Mouse (Mus musculus): ENCODE results near the gene Lpp. TPM values are rescaled to one million over a fixed set of nuclear protein-coding genes. Genes with fewer than 3 reads are reported as not detected.

Gene Lpp
- polyA plus RNA-seq, 1 experiment from 2014 or later, result 79.2 TPM

GRCm38 (mm10) chr16:24482648-24483047 lies 89.3 kb downstream of the Lpp start:
- peaks cover 16% of the 10 kb centered on the region for H3K4me1 ChIP-seq (replicated peaks; ENCODE audit: control insufficient read depth, insufficient read depth, low read length)
- no peak overlapping the region for H3K9ac ChIP-seq (ENCODE audit: low read length)
- WGBS, result 83% methylated on average over 6 of the region's 6 CpGs
- H3K27me3 ChIP-seq (replicated peaks; ENCODE audit: control insufficient read depth, insufficient read depth, low read length), result no peaks in the 10 kb centered on the region
- no peaks in the 10 kb centered on the region; the same call in 1 of the 2 replicates for H3K36me3 ChIP-seq (ENCODE audit: control insufficient read depth, insufficient read depth, low read length)
- no peak for DNase-seq (ENCODE audit: low spot score)
- ATAC-seq (replicated peaks; ENCODE audit: low FRiP score, low TSS enrichment, low read depth), result no peak
- no peak overlapping the region for H3K4me2 ChIP-seq (ENCODE audit: low read length)
- H3K9me3 ChIP-seq (ENCODE audit: control insufficient read depth, low read length), result 0 out of 2 replicates have a peak, but pooled peaks cover 2% of the 10 kb centered on the region
- no peak overlapping the region for H3K27ac ChIP-seq (ENCODE audit: low read depth)
- H3K4me3 ChIP-seq (ENCODE audit: low read depth, low read length), result no peak overlapping the region

- no peaks in the 10 kb centered on the region for H3K27me3 ChIP-seq (replicated peaks; ENCODE audit: control insufficient read depth, insufficient read depth, low read length)
- H3K4me1 ChIP-seq (replicated peaks; ENCODE audit: control insufficient read depth, insufficient read depth, low read length), result peaks cover 12% of the 10 kb centered on the region
- no peaks in the 10 kb centered on the region; the same call in 1 of the 2 replicates for H3K36me3 ChIP-seq (ENCODE audit: control insufficient read depth, insufficient read depth, low read length)
- no peak overlapping the region for H3K4me3 ChIP-seq (ENCODE audit: low read depth, low read length)
- WGBS, result 94% methylated on average over 13 of the region's 13 CpGs
- DNase-seq (ENCODE audit: low spot score), result no peak
- no peak for ATAC-seq (replicated peaks; ENCODE audit: low FRiP score, low TSS enrichment, low read depth)
- H3K9ac ChIP-seq (ENCODE audit: low read length), result no peak overlapping the region
- H3K9me3 ChIP-seq (ENCODE audit: control insufficient read depth, low read length), result 0 out of 2 replicates have a peak, but pooled peaks cover 2% of the 10 kb centered on the region
- H3K4me2 ChIP-seq (ENCODE audit: low read length), result no peak overlapping the region
- no peak overlapping the region for H3K27ac ChIP-seq (ENCODE audit: low read depth)
These were observed 90.3 kb downstream of the Lpp start for GRCm38 (mm10) chr16:24483527-24484101.

- peaks cover 29% of the 10 kb centered on the region for H3K4me1 ChIP-seq (replicated peaks; ENCODE audit: control insufficient read depth, insufficient read depth, low read length)
- no peak overlapping the region for H3K4me2 ChIP-seq (ENCODE audit: low read length)
- WGBS, result 45% methylated on average over 6 of the region's 6 CpGs
- H3K27ac ChIP-seq (ENCODE audit: low read depth), result no peak overlapping the region
- no peak for DNase-seq (ENCODE audit: low spot score)
- H3K9me3 ChIP-seq (ENCODE audit: control insufficient read depth, low read length), result 0 out of 2 replicates have a peak, but pooled peaks cover 2% of the 10 kb centered on the region
- no peak overlapping the region for H3K9ac ChIP-seq (ENCODE audit: low read length)
- no peaks in the 10 kb centered on the region; the same call in 1 of the 2 replicates for H3K36me3 ChIP-seq (ENCODE audit: control insufficient read depth, insufficient read depth, low read length)
- ATAC-seq (replicated peaks; ENCODE audit: low FRiP score, low TSS enrichment, low read depth), result no peak
- H3K27me3 ChIP-seq (replicated peaks; ENCODE audit: control insufficient read depth, insufficient read depth, low read length), result no peaks in the 10 kb centered on the region
- no peak overlapping the region for H3K4me3 ChIP-seq (ENCODE audit: low read depth, low read length)
These were observed 94.5 kb downstream of the Lpp start for GRCm38 (mm10) chr16:24487782-24488241.

- WGBS, result 86% methylated on average over 8 of the region's 8 CpGs
These were observed 96.4 kb downstream of the Lpp start for GRCm38 (mm10) chr16:24489516-24490285.

DNA sequence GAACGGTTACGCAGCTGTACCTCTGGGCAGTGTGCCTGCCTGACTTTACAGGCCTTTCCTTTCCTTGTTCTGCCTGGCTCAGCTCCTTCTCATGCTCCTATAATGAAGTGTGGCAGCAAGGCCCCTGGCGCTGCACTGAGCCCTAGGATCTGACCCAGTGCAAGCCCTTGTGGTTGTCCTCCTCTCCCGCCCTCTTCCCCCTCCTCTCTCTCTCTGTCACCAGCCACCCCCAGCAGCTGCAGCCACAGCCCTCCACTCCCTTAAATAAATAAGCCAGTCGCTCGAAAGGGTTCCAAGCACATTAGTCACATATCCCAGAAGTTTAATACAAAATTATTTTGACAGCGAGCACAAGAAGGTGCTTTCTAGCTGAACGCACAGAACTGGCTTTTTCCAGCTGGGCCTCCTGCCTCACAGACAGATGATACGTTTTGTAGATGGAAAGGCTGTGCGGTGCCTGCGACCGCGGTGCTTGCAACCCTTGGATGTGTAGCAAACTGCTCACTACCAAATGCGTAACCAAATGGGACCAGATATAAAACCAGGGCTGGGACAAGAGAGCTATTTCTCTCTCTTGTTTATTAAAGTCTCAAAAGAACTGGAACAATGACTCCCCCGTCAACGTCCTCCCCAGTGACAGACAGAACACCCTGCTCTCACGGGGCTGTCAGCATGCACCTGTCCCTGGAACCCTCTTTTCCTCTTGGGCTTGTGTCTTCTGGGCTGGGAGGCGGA lies 97.6 kb downstream of the Lpp start:
- Histone ChIP-seq H3K27me3 (replicated peaks; ENCODE audit: control insufficient read depth, insufficient read depth, low read length) (no peaks in the 10 kb centered on the region), H3K36me3 (ENCODE audit: control insufficient read depth, insufficient read depth, low read length) (no peaks in the 10 kb centered on the region), H3K9me3 (ENCODE audit: control insufficient read depth, low read length) (no peaks in the 10 kb centered on the region), H3K4me2 (ENCODE audit: low read length) (no peak overlapping the region), H3K4me1 (replicated peaks; ENCODE audit: control insufficient read depth, insufficient read depth, low read length) (peaks cover 44% of the 10 kb centered on the region), H3K9ac (ENCODE audit: low read length) (no peak overlapping the region), H3K27ac (ENCODE audit: low read depth) (peak overlapping the region; percentile 47), H3K4me3 (ENCODE audit: low read depth, low read length) (no peak overlapping the region)
- 0 out of 2 replicates have a peak, but pooled peaks have one; percentile 30 for ATAC-seq (replicated peaks; ENCODE audit: low FRiP score, low TSS enrichment, low read depth)
- no peak for DNase-seq (ENCODE audit: low spot score)
- WGBS, result 30% methylated on average over 18 of the region's 18 CpGs

More at GRCm38 (mm10) chr16:24489516-24490285, 96.4 kb downstream of the Lpp start:
- ATAC-seq (replicated peaks; ENCODE audit: low FRiP score, low TSS enrichment, low read depth), result no peak
- Histone ChIP-seq H3K4me2 (ENCODE audit: low read length) (no peak overlapping the region), H3K9me3 (ENCODE audit: control insufficient read depth, low read length) (0 out of 2 replicates have a peak, but pooled peaks cover 2% of the 10 kb centered on the region), H3K4me1 (replicated peaks; ENCODE audit: control insufficient read depth, insufficient read depth, low read length) (peaks cover 39% of the 10 kb centered on the region), H3K27ac (ENCODE audit: low read depth) (no peak overlapping the region; the same call in 1 of the 2 replicates), H3K4me3 (ENCODE audit: low read depth, low read length) (no peak overlapping the region), H3K36me3 (ENCODE audit: control insufficient read depth, insufficient read depth, low read length) (no peaks in the 10 kb centered on the region), H3K27me3 (replicated peaks; ENCODE audit: control insufficient read depth, insufficient read depth, low read length) (no peaks in the 10 kb centered on the region), H3K9ac (ENCODE audit: low read length) (no peak overlapping the region)
- DNase-seq (ENCODE audit: low spot score), result no peak

- DNase-seq (ENCODE audit: low spot score), result no peak
- Histone ChIP-seq H3K9me3 (ENCODE audit: control insufficient read depth, low read length) (no peaks in the 10 kb centered on the region), H3K27me3 (replicated peaks; ENCODE audit: control insufficient read depth, insufficient read depth, low read length) (no peaks in the 10 kb centered on the region), H3K4me2 (ENCODE audit: low read length) (no peak overlapping the region), H3K27ac (ENCODE audit: low read depth) (peak overlapping the region; percentile 47; the same call in 1 of the 2 replicates), H3K36me3 (ENCODE audit: control insufficient read depth, insufficient read depth, low read length) (no peaks in the 10 kb centered on the region), H3K4me1 (replicated peaks; ENCODE audit: control insufficient read depth, insufficient read depth, low read length) (peaks cover 44% of the 10 kb centered on the region), H3K9ac (ENCODE audit: low read length) (no peak overlapping the region), H3K4me3 (ENCODE audit: low read depth, low read length) (no peak overlapping the region)
- WGBS, result 50% methylated on average over 2 of the region's 2 CpGs
- ATAC-seq (replicated peaks; ENCODE audit: low FRiP score, low TSS enrichment, low read depth), result no peak
These were observed 98.1 kb downstream of the Lpp start for GRCm38 (mm10) chr16:24491486-24491758.

DNA sequence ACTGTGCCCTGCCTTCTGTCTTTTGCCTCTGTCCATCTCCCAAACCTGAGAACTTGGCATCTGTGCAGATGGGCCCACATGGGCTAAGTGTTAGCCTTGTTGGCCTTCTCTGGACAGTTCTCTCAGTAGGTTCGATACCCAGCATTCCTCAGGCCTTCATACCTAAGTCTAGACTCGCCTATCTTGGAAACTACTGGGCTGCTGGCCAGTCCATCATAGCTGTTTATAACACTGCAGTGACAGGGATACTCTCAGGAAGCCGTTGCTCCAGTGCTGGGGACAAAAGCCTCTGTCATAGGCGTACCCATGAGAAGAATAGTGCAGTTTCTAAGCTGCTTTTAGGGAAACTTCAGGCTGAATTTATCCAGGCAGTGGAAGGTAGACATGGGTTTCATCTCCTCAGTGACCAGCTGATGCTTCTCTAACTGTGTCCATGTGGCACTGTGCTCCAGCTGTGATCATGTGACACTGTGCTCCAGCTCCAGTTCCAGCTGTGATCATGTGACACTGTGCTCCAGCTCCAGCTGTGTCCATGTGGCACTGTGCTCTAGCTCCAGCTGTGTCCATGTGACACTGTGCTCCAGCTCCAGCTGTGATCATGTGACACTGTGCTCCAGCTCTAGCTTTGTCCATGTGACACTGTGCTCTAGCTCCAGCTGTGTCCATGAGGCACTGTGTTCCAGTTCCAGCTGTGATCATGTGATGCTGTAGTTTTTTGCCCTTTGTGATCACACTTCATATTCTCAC lies 99.1 kb downstream of the Lpp start:
- WGBS, result 57% methylated on average over 4 of the region's 4 CpGs
- H3K27ac ChIP-seq (ENCODE audit: low read depth), result no peak overlapping the region
- no peaks in the 10 kb centered on the region for H3K9me3 ChIP-seq (ENCODE audit: control insufficient read depth, low read length)
- no peak overlapping the region for H3K4me2 ChIP-seq (ENCODE audit: low read length)
- no peaks in the 10 kb centered on the region for H3K27me3 ChIP-seq (replicated peaks; ENCODE audit: control insufficient read depth, insufficient read depth, low read length)
- no peaks in the 10 kb centered on the region for H3K36me3 ChIP-seq (ENCODE audit: control insufficient read depth, insufficient read depth, low read length)
- ATAC-seq (replicated peaks; ENCODE audit: low FRiP score, low TSS enrichment, low read depth), result peak; percentile 19; the same call in 1 of the 2 replicates
- H3K9ac ChIP-seq (ENCODE audit: low read length), result no peak overlapping the region
- H3K4me1 ChIP-seq (replicated peaks; ENCODE audit: control insufficient read depth, insufficient read depth, low read length), result peaks cover 44% of the 10 kb centered on the region
- no peak overlapping the region for H3K4me3 ChIP-seq (ENCODE audit: low read depth, low read length)
- no peak for DNase-seq (ENCODE audit: low spot score)

DNA sequence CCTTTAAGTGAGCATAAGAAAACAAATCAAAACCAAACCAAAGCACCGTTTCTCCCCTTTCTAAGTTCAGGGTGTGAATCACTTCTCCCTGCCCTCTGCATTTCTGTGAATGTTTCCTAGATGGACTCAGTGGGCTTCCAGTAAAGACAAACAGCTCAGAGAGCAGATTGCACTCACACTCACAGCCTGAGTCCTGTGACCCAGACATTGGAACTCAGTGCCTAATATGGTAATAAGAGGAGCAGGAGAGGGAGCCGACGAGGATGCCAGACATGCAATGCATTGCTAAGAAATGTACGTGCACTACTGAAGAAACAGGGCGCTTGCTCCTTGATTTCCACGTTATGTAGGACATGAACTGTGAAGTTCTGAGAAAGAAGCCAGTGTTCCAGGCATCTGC lies 101.2 kb downstream of the Lpp start:
- no peak overlapping the region for H3K4me2 ChIP-seq (ENCODE audit: low read length)
- ATAC-seq (replicated peaks; ENCODE audit: low FRiP score, low TSS enrichment, low read depth) (no peak), DNase-seq (ENCODE audit: low spot score) (no peak)
- peak overlapping the region; percentile 74 for H3K27ac ChIP-seq (ENCODE audit: low read depth)
- peaks cover 37% of the 10 kb centered on the region for H3K4me1 ChIP-seq (replicated peaks; ENCODE audit: control insufficient read depth, insufficient read depth, low read length)
- H3K4me3 ChIP-seq (ENCODE audit: low read depth, low read length), result no peak overlapping the region
- H3K27me3 ChIP-seq (replicated peaks; ENCODE audit: control insufficient read depth, insufficient read depth, low read length), result no peaks in the 10 kb centered on the region
- whole genome bisulfite sequencing, result 32% methylated on average over 6 of the region's 6 CpGs
- H3K9ac ChIP-seq (ENCODE audit: low read length), result no peak overlapping the region
- no peaks in the 10 kb centered on the region for H3K9me3 ChIP-seq (ENCODE audit: control insufficient read depth, low read length)
- H3K36me3 ChIP-seq (ENCODE audit: control insufficient read depth, insufficient read depth, low read length), result no peaks in the 10 kb centered on the region

Data from intestine, embryonic 14.5 days (tissue).